Mouse (Mus musculus) effector memory CD4-positive, alpha-beta T cell, adult 5 months (primary cell): Measurements from ENCODE around the gene Gm1979. TPM values are rescaled to one million over a fixed set of nuclear protein-coding genes. Genes with fewer than 3 reads are reported as not detected.

ENCODE experiments used
- polyA plus RNA-seq: library from polyadenylated mRNA; unstranded; fragments of 100-300 nt; shearing (Covaris generic); gene quantifications from one replicate; pipeline ENCODE4 v1.2.1, GENCODE M21; 2017

Gm1979 gene
- not detected for polyA plus RNA-seq

DNA sequence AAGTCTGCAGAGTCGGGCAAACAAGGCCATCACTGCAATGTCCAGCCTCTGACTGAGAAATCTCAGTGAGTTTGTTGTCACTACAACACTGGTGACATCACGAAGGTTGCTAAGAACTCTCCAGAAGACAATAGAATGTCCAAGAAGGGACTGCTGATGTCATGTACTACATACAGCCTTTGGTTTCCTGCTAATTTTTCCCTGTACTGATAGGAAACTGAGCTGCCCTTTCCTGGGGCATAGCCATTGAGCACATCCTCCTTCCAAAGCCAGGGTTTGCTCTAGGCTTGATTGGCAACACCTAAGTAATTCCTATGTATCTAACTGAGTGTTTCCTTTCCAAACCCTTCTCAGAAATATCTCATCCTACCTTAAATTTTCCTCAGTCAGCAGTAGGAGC is at the start of gene Gm1979:
Gene Gm1979 (minus strand): TSS at position 101 of the 400 bp plus-strand sequence.

DNA sequence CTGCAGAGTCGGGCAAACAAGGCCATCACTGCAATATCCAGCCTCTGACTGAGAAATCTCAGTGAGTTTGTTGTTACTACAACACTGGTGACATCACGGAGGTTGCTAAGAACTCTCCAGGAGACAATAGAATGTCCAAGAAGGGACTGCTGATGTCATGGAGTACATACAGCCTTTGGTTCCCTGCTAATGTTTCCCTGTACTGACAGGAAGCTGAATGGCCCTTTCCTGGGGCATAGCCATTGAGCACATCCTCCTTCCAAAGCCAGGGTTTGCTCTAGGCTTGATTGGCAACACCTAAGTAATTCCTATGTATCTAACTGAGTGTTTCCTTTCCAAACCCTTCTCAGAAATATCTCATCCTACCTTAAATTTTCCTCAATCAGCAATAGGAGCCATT is 34.9 kb upstream of the Gm1979 start, which contains the start of gene Speer4a:
Gene Speer4a (minus strand): TSS at position 101 of the 400 bp plus-strand sequence.

DNA sequence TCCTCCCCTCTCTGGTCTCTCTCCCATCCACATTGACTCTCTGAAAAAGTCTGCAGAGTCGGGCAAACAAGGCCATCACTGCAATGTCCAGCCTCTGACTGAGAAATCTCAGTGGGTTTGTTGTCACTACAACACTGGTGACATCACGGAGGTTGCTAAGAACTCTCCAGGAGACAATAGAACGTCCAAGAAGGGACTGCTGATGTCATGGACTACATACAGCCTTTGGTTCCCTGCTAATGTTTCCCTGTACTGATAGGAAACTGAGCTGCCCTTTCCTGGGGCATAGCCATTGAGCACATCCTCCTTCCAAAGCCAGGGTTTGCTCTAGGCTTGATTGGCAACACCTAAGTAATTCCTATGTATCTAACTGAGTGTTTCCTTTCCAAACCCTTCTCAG is 18.2 kb upstream of the Gm1979 start, which contains the start of gene Gm5862:
Gene Gm5862 (minus strand): TSS at position 101 of the 400 bp plus-strand sequence.

DNA sequence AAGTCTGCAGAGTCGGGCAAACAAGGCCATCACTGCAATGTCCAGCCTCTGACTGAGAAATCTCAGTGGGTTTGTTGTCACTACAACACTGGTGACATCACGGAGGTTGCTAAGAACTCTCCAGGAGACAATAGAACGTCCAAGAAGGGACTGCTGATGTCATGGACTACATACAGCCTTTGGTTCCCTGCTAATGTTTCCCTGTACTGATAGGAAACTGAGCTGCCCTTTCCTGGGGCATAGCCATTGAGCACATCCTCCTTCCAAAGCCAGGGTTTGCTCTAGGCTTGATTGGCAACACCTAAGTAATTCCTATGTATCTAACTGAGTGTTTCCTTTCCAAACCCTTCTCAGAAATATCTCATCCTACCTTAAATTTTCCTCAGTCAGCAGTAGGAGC is 16.0 kb downstream of the Gm1979 start, which contains the start of gene Gm21698:
Gene Gm21698 (minus strand): TSS at position 101 of the 400 bp plus-strand sequence.

DNA sequence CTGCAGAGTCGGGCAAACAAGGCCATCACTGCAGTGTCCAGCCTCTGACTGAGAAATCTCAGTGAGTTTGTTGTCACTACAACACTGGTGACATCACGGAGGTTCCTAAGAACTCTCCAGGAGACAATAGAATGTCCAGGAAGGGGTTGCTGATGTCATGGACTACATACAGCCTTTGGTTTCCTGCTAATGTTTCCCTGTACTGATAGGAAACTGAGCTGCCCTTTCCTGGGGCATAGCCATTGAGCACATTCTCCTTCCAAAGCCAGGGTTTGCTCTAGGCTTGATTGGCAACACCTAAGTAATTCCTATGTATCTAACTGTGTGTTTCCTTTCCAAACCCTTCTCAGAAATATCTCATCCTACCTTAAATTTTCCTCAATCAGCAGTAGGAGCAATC is 32.0 kb downstream of the Gm1979 start, which contains the start of gene Gm21680:
Gene Gm21680 (minus strand): TSS at position 101 of the 400 bp plus-strand sequence.

DNA sequence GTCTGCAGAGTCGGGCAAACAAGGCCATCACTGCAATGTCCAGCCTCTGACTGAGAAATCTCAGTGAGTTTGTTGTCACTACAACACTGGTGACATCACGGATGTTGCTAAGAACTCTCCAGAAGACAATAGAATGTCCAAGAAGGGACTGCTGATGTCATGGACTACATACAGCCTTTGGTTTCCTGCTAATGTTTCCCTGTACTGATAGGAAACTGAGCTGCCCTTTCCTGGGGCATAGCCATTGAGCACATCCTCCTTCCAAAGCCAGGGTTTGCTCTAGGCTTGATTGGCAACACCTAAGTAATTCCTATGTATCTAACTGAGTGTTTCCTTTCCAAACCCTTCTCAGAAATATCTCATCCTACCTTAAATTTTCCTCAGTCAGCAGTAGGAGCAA is 50.3 kb downstream of the Gm1979 start, which contains the start of gene Gm21671:
Gene Gm21671 (minus strand): TSS at position 101 of the 400 bp plus-strand sequence.

Other genes starting within 250 kb of the Gm1979 start
- gene Actr3b, start 244.8 kb downstream of the Gm1979 start, polyA plus RNA-seq = 1.7 TPM
- gene Gm21663, start 62.4 kb downstream of the Gm1979 start, polyA plus RNA-seq = not detected
- gene Gm21671, start 50.4 kb downstream of the Gm1979 start, polyA plus RNA-seq = not detected
- gene Gm21680, start 32.1 kb downstream of the Gm1979 start, polyA plus RNA-seq = not detected
- gene Gm21698, start 16.1 kb downstream of the Gm1979 start, polyA plus RNA-seq = not detected
- gene Gm5862, start 18.1 kb upstream of the Gm1979 start, polyA plus RNA-seq = not detected
- gene Speer4a, start 34.8 kb upstream of the Gm1979 start, polyA plus RNA-seq = not detected
- gene Gm7347, start 53.8 kb upstream of the Gm1979 start, polyA plus RNA-seq = not detected
- gene Gm10471, start 84.5 kb upstream of the Gm1979 start, polyA plus RNA-seq = not detected
- gene 5031410I06Rik, start 100.6 kb upstream of the Gm1979 start, polyA plus RNA-seq = not detected
- gene Gm10220, start 116.6 kb upstream of the Gm1979 start, polyA plus RNA-seq = not detected